Mouse (Mus musculus) liver, embryonic 14.5 days (tissue): Measurements from ENCODE around the gene Foxa1.

ENCODE experiments used
- CTCF ChIP-seq: IDR thresholded peaks from 2 replicates; pipeline ENCODE4 v1.5.1; 2016; ENCODE audit warnings: antibody characterized with exemption, low read depth, control low read depth
- EP300 ChIP-seq: IDR thresholded peaks from 2 replicates; pipeline ENCODE4 v1.6.1; 2016; ENCODE audit warnings: antibody characterized with exemption, low read depth

DNA sequence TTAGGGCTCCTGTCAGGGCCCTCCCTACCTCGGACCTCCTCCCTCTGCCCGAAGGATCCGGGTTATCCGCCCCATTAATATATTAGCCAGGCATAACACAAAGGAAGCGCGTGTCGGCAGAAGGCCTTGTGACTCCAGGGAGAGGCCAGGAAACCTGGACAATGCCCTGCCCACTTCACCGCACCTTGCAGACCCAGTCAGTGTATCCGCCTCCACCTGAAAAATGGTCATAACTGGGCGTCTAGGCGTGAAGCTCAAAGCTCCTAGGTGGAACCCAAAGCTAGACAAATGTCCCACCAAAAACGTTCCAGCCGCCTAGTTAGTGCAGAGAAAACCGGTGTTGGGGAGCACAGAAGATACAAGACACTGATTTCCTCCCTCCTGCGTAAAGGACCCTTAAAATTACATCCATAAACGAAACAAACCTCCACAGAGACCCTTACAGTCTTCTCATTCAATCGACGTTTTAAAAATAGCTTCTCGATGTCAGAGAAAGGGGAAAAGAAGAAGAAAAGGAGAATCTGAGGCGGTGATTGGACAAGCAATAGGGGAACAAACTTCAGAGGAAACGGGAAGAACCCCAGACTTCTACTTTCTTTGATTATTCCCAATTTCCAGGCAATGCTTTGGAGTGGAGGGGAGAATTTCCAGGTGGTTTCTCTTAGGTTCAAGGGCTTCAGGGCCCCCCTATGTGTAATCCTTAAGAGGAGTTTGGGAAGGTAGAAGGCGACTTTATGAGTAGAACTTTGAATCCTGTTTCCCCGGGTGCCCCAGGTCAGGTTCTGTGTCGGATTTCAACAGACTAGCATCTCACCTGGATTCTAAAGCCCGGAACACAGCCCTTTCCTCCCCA, 10.4 kb downstream of the Foxa1 start:
- no peak for TF ChIP-seq CTCF
- no peak for TF ChIP-seq EP300
